Mouse (Mus musculus) bone marrow, adult 2 months (tissue): ENCODE results near the gene Shkbp1.

Source experiments
- CTCF ChIP-seq: fragments of 200-500 bp; IDR thresholded peaks from 2 replicates; pipeline ENCODE4 v1.5.1; 2011; ENCODE audit warnings: low read length, control low read depth; ENCODE audit not compliant: control insufficient read depth, insufficient read depth
- POLR2A ChIP-seq: fragments of 200-500 bp; IDR thresholded peaks from 2 replicates; pipeline ENCODE4 v1.6.1; 2011; ENCODE audit warnings: low read depth, mild to moderate bottlenecking, control low read depth, low read length, borderline replicate concordance; ENCODE audit not compliant: control insufficient read depth

DNA sequence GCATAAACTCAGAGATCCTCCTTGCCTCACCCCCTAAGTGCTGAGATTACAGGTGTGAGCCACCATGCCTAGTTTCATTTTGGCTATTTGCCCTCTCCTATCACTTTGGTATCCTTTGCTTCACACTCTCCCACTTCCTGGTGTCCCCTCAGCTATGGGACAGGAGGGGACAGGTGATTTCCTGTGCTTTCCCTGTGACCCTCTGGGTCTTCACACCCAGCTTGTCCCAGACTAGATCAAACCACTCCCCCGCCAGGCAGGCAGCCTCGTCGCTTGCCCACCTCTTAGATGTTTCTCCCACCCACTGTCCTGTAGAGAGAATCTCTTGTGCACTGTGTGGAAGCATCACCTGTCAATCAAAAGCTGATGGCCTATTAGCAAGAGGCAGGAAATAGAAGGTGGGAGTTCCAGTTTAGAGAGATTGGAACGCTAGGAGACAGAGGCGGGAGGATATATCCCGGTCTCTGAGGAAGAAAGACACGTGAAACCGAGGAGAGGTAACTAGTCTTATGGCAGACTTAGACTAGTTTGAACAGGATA, 44.8 kb downstream of the Shkbp1 start:
- no peak for TF ChIP-seq POLR2A
- TF ChIP-seq CTCF, result no peak
